Mouse (Mus musculus): ENCODE results near the gene Smpd1. TPM values are rescaled to one million over a fixed set of nuclear protein-coding genes. Genes with fewer than 3 reads are reported as not detected.

Gene Smpd1
- 34.2 and 41.7 TPM in 2 replicates for polyA plus RNA-seq (2016; fragmentation: Nextera tagmentation; extraction: Ambion mirVana)

GRCm38 (mm10) chr7:105554212-105554942 lies at the start of gene Smpd1:
Smpd1 (plus strand) TSS chr7:105554360.
- WGBS, result 4% methylated on average over 26 of the region's 26 CpGs
- H3K27ac ChIP-seq (replicated peaks), result peak within 1 kb of the TSS; percentile 88
- DNase-seq (ENCODE audit: low spot score), result peak; percentile 87

GRCm38 (mm10) chr7:105507257-105507656 lies 46.9 kb upstream of the Smpd1 start:
- WGBS, result 83% methylated on average over 4 of the region's 4 CpGs

More at GRCm38 (mm10) chr7:105554212-105554942, at the start of gene Smpd1:
- no peaks in the 10 kb centered on the region for H3K9me3 ChIP-seq (replicated peaks)
- H3K4me1 ChIP-seq, result peaks cover 23% of the 10 kb centered on the region
- H3K36me3 ChIP-seq, result peaks cover 30% of the 10 kb centered on the region
- H3K4me3 ChIP-seq, result peak within 1 kb of the TSS; percentile 75
- 0 out of 2 replicates have a peak, but pooled peaks cover 6% of the 10 kb centered on the region for H3K27me3 ChIP-seq (ENCODE audit: low read depth, poor library complexity, severe bottlenecking)

GRCm38 (mm10) chr7:105510143-105510542 lies 44.0 kb upstream of the Smpd1 start:
- no peak for DNase-seq (ENCODE audit: low spot score)
- WGBS, result 88% methylated on average over 5 of the region's 5 CpGs
- H3K4me3 ChIP-seq, result no peak overlapping the region
- no peak overlapping the region for H3K27ac ChIP-seq (replicated peaks)
- no peaks in the 10 kb centered on the region for H3K9me3 ChIP-seq (replicated peaks)
- peaks cover 74% of the 10 kb centered on the region for H3K27me3 ChIP-seq (ENCODE audit: low read depth, poor library complexity, severe bottlenecking)
- H3K4me1 ChIP-seq, result no peaks in the 10 kb centered on the region
- H3K36me3 ChIP-seq, result no peaks in the 10 kb centered on the region

More at GRCm38 (mm10) chr7:105507257-105507656, 46.9 kb upstream of the Smpd1 start:
- Histone ChIP-seq H3K36me3 (no peaks in the 10 kb centered on the region), H3K9me3 (replicated peaks) (no peaks in the 10 kb centered on the region), H3K4me1 (no peaks in the 10 kb centered on the region), H3K27me3 (ENCODE audit: low read depth, poor library complexity, severe bottlenecking) (peaks cover 45% of the 10 kb centered on the region), H3K4me3 (no peak overlapping the region), H3K27ac (replicated peaks) (no peak overlapping the region)
- no peak for DNase-seq (ENCODE audit: low spot score)

- WGBS, result 77% methylated on average over 5 of the region's 5 CpGs
- Histone ChIP-seq H3K4me3 (no peak overlapping the region), H3K36me3 (no peaks in the 10 kb centered on the region), H3K27ac (replicated peaks) (no peak overlapping the region), H3K27me3 (ENCODE audit: low read depth, poor library complexity, severe bottlenecking) (peaks cover 90% of the 10 kb centered on the region), H3K4me1 (peaks cover 13% of the 10 kb centered on the region), H3K9me3 (replicated peaks) (no peaks in the 10 kb centered on the region)
- DNase-seq (ENCODE audit: low spot score), result no peak
Observed at GRCm38 (mm10) chr7:105513845-105514291, 40.3 kb upstream of the Smpd1 start.

GRCm38 (mm10) chr7:105514561-105514960 lies 39.6 kb upstream of the Smpd1 start:
- Histone ChIP-seq H3K4me3 (no peak overlapping the region), H3K27ac (replicated peaks) (no peak overlapping the region), H3K9me3 (replicated peaks) (no peaks in the 10 kb centered on the region), H3K27me3 (ENCODE audit: low read depth, poor library complexity, severe bottlenecking) (peaks cover 90% of the 10 kb centered on the region), H3K36me3 (no peaks in the 10 kb centered on the region), H3K4me1 (peaks cover 13% of the 10 kb centered on the region)
- DNase-seq (ENCODE audit: low spot score), result no peak
- WGBS, result 80% methylated on average over 5 of the region's 5 CpGs

- Histone ChIP-seq H3K27me3 (ENCODE audit: low read depth, poor library complexity, severe bottlenecking) (peaks cover 90% of the 10 kb centered on the region), H3K4me1 (peaks cover 13% of the 10 kb centered on the region), H3K4me3 (no peak overlapping the region), H3K9me3 (replicated peaks) (no peaks in the 10 kb centered on the region), H3K36me3 (no peaks in the 10 kb centered on the region), H3K27ac (replicated peaks) (no peak overlapping the region)
- 11% methylated on average over 5 of the region's 5 CpGs for WGBS
- DNase-seq (ENCODE audit: low spot score), result peak; percentile 55
Observed at GRCm38 (mm10) chr7:105515178-105515577, 39.0 kb upstream of the Smpd1 start.

- H3K4me1 ChIP-seq, result peaks cover 13% of the 10 kb centered on the region
- 32% methylated on average over 9 of the region's 9 CpGs for WGBS
- peak; percentile 54 for DNase-seq (ENCODE audit: low spot score)
- H3K36me3 ChIP-seq, result no peaks in the 10 kb centered on the region
- H3K4me3 ChIP-seq, result no peak overlapping the region
- H3K27me3 ChIP-seq (ENCODE audit: low read depth, poor library complexity, severe bottlenecking), result peaks cover 90% of the 10 kb centered on the region
- no peaks in the 10 kb centered on the region for H3K9me3 ChIP-seq (replicated peaks)
- no peak overlapping the region for H3K27ac ChIP-seq (replicated peaks)
Observed at GRCm38 (mm10) chr7:105516669-105517360, 37.3 kb upstream of the Smpd1 start.

- H3K4me1 ChIP-seq, result peaks cover 13% of the 10 kb centered on the region
- WGBS, result 77% methylated on average over 11 of the region's 11 CpGs
- H3K36me3 ChIP-seq, result no peaks in the 10 kb centered on the region
- peaks cover 88% of the 10 kb centered on the region for H3K27me3 ChIP-seq (ENCODE audit: low read depth, poor library complexity, severe bottlenecking)
- H3K9me3 ChIP-seq (replicated peaks), result no peaks in the 10 kb centered on the region
- no peak overlapping the region for H3K27ac ChIP-seq (replicated peaks)
- H3K4me3 ChIP-seq, result no peak overlapping the region
- DNase-seq (ENCODE audit: low spot score), result no peak
Observed at GRCm38 (mm10) chr7:105519336-105519735, 34.8 kb upstream of the Smpd1 start.

GRCm38 (mm10) chr7:105519771-105520170 lies 34.4 kb upstream of the Smpd1 start:
- no peaks in the 10 kb centered on the region for H3K9me3 ChIP-seq (replicated peaks)
- H3K4me3 ChIP-seq, result no peak overlapping the region
- H3K27ac ChIP-seq (replicated peaks), result no peak overlapping the region
- peaks cover 87% of the 10 kb centered on the region for H3K27me3 ChIP-seq (ENCODE audit: low read depth, poor library complexity, severe bottlenecking)
- H3K36me3 ChIP-seq, result no peaks in the 10 kb centered on the region
- 76% methylated on average over 2 of the region's 2 CpGs for WGBS
- DNase-seq (ENCODE audit: low spot score), result no peak
- H3K4me1 ChIP-seq, result peaks cover 13% of the 10 kb centered on the region

- Histone ChIP-seq H3K36me3 (no peaks in the 10 kb centered on the region), H3K27ac (replicated peaks) (no peak overlapping the region), H3K27me3 (ENCODE audit: low read depth, poor library complexity, severe bottlenecking) (peaks cover 87% of the 10 kb centered on the region), H3K4me1 (peaks cover 13% of the 10 kb centered on the region), H3K4me3 (no peak overlapping the region), H3K9me3 (replicated peaks) (no peaks in the 10 kb centered on the region)
- DNase-seq (ENCODE audit: low spot score), result no peak
- WGBS, result 46% methylated on average over 6 of the region's 6 CpGs
Observed at GRCm38 (mm10) chr7:105520201-105520600, 34.0 kb upstream of the Smpd1 start.

- Histone ChIP-seq H3K36me3 (no peaks in the 10 kb centered on the region), H3K4me1 (no peaks in the 10 kb centered on the region), H3K27ac (replicated peaks) (no peak overlapping the region), H3K9me3 (replicated peaks) (no peaks in the 10 kb centered on the region), H3K27me3 (ENCODE audit: low read depth, poor library complexity, severe bottlenecking) (peaks cover 90% of the 10 kb centered on the region), H3K4me3 (no peak overlapping the region)
- no peak for DNase-seq (ENCODE audit: low spot score)
- WGBS, result 86% methylated on average over 2 of the region's 2 CpGs
Observed at GRCm38 (mm10) chr7:105524222-105524621, 29.9 kb upstream of the Smpd1 start.

GRCm38 (mm10) chr7:105527306-105527937 lies 26.7 kb upstream of the Smpd1 start:
- H3K4me3 ChIP-seq, result no peak overlapping the region
- no peaks in the 10 kb centered on the region for H3K36me3 ChIP-seq
- no peak overlapping the region for H3K27ac ChIP-seq (replicated peaks)
- no peak for DNase-seq (ENCODE audit: low spot score)
- peaks cover 57% of the 10 kb centered on the region for H3K27me3 ChIP-seq (ENCODE audit: low read depth, poor library complexity, severe bottlenecking)
- no peaks in the 10 kb centered on the region for H3K9me3 ChIP-seq (replicated peaks)
- WGBS, result 63% methylated on average over 1 of the region's 1 CpGs
- H3K4me1 ChIP-seq, result no peaks in the 10 kb centered on the region
